Mouse (Mus musculus) stomach, embryonic 14.5 days (tissue): ENCODE measurements around the gene Etfdh. TPM values are rescaled to one million over a fixed set of nuclear protein-coding genes. Genes with fewer than 3 reads are reported as not detected.

ENCODE experiments used
- ATAC-seq: fragments of 200-750 bp; cut with Nextera tagmentation; 2 replicates; pipeline ENCODE4 v1.8.0; 2017; ENCODE audit warnings: low read depth, moderate TSS enrichment; ENCODE audit not compliant: insufficient number of reproducible peaks, insufficient read depth, low FRiP score
- H3K27ac ChIP-seq: fragments of 300-500 bp; sonication (generic); 2 replicates; pipeline ENCODE4 v1.5.1; 2014; ENCODE audit warnings: mild to moderate bottlenecking, low read length, moderate library complexity, mixed read lengths
- H3K27me3 ChIP-seq: fragments of 300-500 bp; sonication (generic); 2 replicates; pipeline ENCODE4 v1.6.1; 2014; ENCODE audit warnings: low read length, control low read depth, mixed read lengths; ENCODE audit not compliant: control insufficient read depth, insufficient read depth
- H3K36me3 ChIP-seq: fragments of 300-500 bp; sonication (generic); 2 replicates; pipeline ENCODE4 v1.6.1; 2014; ENCODE audit warnings: mild to moderate bottlenecking, control low read depth, low read length, moderate library complexity, mixed read lengths; ENCODE audit not compliant: control insufficient read depth, insufficient read depth
- H3K4me1 ChIP-seq: fragments of 300-500 bp; sonication (generic); 2 replicates; pipeline ENCODE4 v1.6.1; 2014; ENCODE audit warnings: low read length, control low read depth, mixed read lengths; ENCODE audit not compliant: control insufficient read depth, insufficient read depth
- H3K4me2 ChIP-seq: fragments of 300-500 bp; sonication (generic); replicated peaks from 2 replicates; pipeline ENCODE4 v1.6.1; 2014; ENCODE audit warnings: low read depth, low read length, control low read depth
- H3K4me3 ChIP-seq: fragments of 300-500 bp; sonication (generic); 2 replicates; pipeline ENCODE4 v1.5.1; 2014; ENCODE audit warnings: low read depth, low read length, control low read depth
- H3K9ac ChIP-seq: fragments of 300-500 bp; sonication (generic); replicated peaks from 2 replicates; pipeline ENCODE4 v1.6.1; 2014; ENCODE audit warnings: low read depth, mild to moderate bottlenecking, control low read depth, low read length, moderate library complexity, mixed read lengths
- H3K9me3 ChIP-seq: fragments of 300-500 bp; sonication (generic); 2 replicates; pipeline ENCODE4 v1.6.1; 2016; ENCODE audit warnings: low read depth, low read length, control low read depth; ENCODE audit not compliant: control insufficient read depth
- WGBS: fragments of 180-500 bp; shearing (Covaris S2); extraction: QIAGEN DNeasy Blood & Tissue Kit; methylation state at CpG from one replicate; pipeline ENCODE4 v1.1.7; 2014; 5-methylcytosine and 5-hydroxymethylcytosine counted together
- polyA plus RNA-seq: library from polyadenylated mRNA; unstranded; fragments of >200 nt; fragmentation: Nextera tagmentation; extraction: Ambion mirVana; gene quantifications from 2 replicates; pipeline ENCODE4 v1.2.1, GENCODE M21; 2014

Etfdh gene
- 52.5 and 61.4 TPM in 2 replicates for polyA plus RNA-seq

DNA sequence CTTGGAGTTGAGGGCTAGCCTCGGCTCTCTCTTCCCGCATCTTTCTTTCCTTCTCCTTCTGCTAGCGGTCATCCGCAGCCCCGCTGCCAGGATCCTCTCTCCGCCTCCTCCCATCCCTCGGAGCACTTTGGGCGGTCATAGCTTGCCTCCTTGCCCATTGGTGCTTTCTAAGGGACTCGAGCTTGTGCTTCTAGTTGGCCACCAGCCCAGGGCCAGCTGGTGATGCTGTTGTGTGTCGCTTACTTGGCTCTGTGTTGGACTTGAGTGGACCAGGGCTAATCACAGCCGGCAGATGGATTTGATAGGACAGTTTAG, at the start of gene Etfdh:
TSS of gene Etfdh (minus strand) at position 85 of the 315 bp plus-strand sequence.
- peaks cover 5% of the 10 kb centered on the region; the same call in 1 of the 2 replicates for H3K36me3 ChIP-seq
- H3K9ac ChIP-seq: peak within 1 kb of the TSS; percentile 52
- no peaks in the 10 kb centered on the region for H3K4me1 ChIP-seq
- no peaks in the 10 kb centered on the region for H3K27me3 ChIP-seq
- H3K9me3 ChIP-seq: no peaks in the 10 kb centered on the region
- H3K4me3 ChIP-seq: peak within 1 kb of the TSS; percentile 71
- ATAC-seq: peak; percentile 23; the same call in 1 of the 2 replicates
- H3K27ac ChIP-seq: peak within 1 kb of the TSS; percentile 84
- 1% methylated on average over 11 of the region's 11 CpGs for WGBS
- peak within 1 kb of the TSS; percentile 58 for H3K4me2 ChIP-seq

DNA sequence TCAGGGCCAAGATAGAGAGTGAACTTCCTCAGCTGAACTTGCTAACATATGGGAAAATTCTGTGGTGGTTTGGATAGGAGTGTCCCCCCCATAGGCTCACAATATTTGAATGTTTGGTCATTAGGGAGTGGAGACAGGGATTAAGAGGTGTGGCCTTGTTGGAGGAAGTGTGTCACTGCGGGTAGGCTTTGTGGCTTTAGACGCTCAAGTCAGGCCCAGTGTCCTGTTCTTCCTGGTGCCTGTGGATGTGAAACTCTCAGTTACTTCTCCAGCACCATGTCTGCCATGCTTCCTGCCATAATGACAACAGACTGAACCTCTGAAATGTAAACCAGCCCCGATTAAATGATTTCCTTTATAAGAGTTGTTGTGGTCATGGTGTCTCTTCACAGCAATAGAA, 47.1 kb upstream of the Etfdh start:
- Histone ChIP-seq H3K27me3 (no peaks in the 10 kb centered on the region), H3K4me2 (no peak overlapping the region), H3K9ac (no peak overlapping the region), H3K9me3 (no peaks in the 10 kb centered on the region), H3K4me1 (no peaks in the 10 kb centered on the region), H3K27ac (no peak overlapping the region), H3K36me3 (no peaks in the 10 kb centered on the region), H3K4me3 (no peak overlapping the region)
- WGBS: 88% methylated on average over 3 of the region's 3 CpGs
- no peak for ATAC-seq

DNA sequence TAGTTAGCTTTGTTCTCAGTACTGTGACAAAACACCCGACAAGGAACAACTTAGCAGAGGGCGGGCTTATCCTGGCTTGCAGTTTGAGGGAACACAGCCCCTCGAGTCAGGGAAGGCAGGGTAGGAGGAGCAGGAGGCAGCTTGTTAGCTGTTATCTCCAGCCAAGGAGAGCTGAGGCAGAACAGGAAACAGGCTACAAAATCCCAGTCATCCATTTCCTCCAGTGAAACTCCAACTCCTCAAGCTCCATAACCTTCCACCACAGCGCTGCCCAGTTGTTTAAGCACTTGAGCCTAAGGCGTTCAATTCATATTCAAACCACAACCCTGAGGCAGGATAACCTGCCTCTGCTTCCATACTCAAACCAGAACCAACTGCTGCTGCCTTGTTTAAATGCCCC, 45.3 kb upstream of the Etfdh start:
- ATAC-seq: no peak
- WGBS: 76% methylated on average over 5 of the region's 5 CpGs
- Histone ChIP-seq H3K4me1 (no peaks in the 10 kb centered on the region), H3K27ac (no peak overlapping the region), H3K9ac (no peak overlapping the region), H3K9me3 (no peaks in the 10 kb centered on the region), H3K36me3 (no peaks in the 10 kb centered on the region), H3K4me2 (no peak overlapping the region), H3K27me3 (no peaks in the 10 kb centered on the region), H3K4me3 (no peak overlapping the region)

DNA sequence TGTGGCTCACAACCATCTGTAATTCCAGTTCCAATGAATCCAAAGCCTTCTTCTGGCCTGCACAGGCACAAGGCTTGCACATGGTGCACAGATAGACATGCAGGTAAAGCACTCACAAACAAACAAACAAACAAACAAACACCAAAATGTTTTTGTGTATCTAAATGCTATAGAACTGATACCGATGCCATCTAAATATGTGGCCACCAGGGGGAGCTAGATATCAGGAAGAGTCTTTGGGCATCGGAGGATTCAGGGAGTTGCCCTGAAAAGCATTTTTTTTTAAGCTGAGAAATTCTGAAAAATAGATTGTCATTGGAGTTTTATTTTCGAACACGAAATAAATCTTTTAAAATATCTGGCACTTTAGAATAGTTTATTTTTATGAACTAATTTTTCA, 43.8 kb upstream of the Etfdh start:
- no peaks in the 10 kb centered on the region for H3K9me3 ChIP-seq
- H3K36me3 ChIP-seq: no peaks in the 10 kb centered on the region
- H3K27ac ChIP-seq: no peak overlapping the region
- no peak overlapping the region for H3K4me2 ChIP-seq
- no peak overlapping the region for H3K4me3 ChIP-seq
- H3K4me1 ChIP-seq: no peaks in the 10 kb centered on the region
- ATAC-seq: no peak
- WGBS: 9% methylated on average over 4 of the region's 4 CpGs
- H3K27me3 ChIP-seq: no peaks in the 10 kb centered on the region
- H3K9ac ChIP-seq: no peak overlapping the region

DNA sequence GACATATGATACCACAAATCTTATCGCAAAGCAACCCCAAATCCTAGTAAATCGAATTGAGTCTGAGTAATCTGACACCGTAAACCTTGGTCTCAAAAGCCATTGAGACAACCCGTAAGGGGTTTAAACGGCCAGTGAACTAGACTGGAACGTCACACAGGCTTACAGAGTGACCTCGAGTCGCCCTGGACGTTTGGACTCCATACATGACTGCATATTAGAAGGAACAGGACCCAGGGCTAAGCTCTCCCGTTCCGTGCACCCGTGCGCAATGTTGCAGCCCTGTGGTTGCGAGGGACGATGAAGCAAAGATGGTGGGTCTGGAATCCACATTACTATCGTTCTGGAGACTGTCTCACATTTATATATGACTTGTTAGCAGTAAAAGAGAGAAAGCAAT, 42.9 kb upstream of the Etfdh start:
- no peaks in the 10 kb centered on the region for H3K9me3 ChIP-seq
- no peaks in the 10 kb centered on the region for H3K36me3 ChIP-seq
- no peaks in the 10 kb centered on the region for H3K4me1 ChIP-seq
- H3K9ac ChIP-seq: no peak overlapping the region
- H3K27me3 ChIP-seq: no peaks in the 10 kb centered on the region
- H3K27ac ChIP-seq: no peak overlapping the region
- 73% methylated on average over 16 of the region's 16 CpGs for WGBS
- ATAC-seq: no peak
- no peak overlapping the region for H3K4me2 ChIP-seq
- no peak overlapping the region for H3K4me3 ChIP-seq

DNA sequence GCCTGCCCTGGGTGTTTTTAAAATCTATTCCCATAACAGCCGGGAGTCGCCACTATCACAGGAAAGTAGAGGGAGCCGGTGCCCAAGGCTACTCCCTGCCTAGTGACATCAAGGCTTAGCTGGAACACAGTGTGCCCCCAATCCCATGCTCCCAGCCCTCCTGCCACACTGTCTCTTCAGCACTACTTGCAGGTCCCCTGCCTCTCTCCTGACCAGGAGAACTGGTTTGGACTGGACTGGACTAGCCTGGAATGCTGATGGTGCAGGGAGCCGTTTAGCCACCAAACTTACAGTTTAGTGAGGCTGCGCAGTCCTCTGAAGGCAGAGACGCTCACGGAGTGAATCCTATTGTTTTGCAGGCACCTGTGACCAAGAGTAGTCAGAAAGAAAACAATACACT, 41.3 kb upstream of the Etfdh start:
- no peaks in the 10 kb centered on the region for H3K36me3 ChIP-seq
- no peak for ATAC-seq
- 82% methylated on average over 7 of the region's 7 CpGs for WGBS
- H3K4me1 ChIP-seq: no peaks in the 10 kb centered on the region
- no peak overlapping the region for H3K27ac ChIP-seq
- no peaks in the 10 kb centered on the region for H3K27me3 ChIP-seq
- no peak overlapping the region for H3K4me3 ChIP-seq
- H3K9me3 ChIP-seq: no peaks in the 10 kb centered on the region
- H3K9ac ChIP-seq: no peak overlapping the region
- no peak overlapping the region for H3K4me2 ChIP-seq

DNA sequence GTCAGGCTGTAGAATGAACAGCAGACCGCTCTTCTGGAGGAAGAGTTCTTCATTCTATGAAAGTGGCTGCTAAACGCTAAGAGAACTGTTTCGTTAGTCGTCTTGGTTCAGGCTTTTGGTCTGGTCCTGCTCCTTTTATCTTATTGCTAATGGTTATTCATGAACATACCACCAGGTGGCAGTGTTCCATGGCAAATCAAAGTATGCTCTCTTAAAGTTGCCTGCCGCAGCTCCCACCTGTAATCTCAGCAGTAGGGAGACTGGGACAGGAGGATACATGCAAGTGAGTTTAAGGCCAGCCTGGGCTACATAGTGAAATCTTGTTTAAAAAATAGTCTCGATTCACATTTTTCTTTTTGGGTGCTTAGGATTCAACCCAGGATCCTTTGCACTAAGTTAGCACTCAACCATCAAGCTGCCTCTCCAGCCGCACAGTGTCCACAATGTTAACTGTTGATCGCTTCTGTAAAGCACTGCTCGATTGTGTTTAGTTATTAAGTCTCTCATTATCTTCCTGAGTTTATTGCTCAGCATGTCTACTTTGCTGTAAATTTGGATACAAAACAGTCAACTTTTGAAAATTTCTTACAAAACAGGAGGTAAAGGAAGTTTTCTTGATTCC, 35.6 kb upstream of the Etfdh start:
- no peak overlapping the region for H3K4me3 ChIP-seq
- no peaks in the 10 kb centered on the region for H3K36me3 ChIP-seq
- 0 out of 2 replicates have a peak, but pooled peaks have one; percentile 6 for ATAC-seq
- no peaks in the 10 kb centered on the region for H3K27me3 ChIP-seq
- no peak overlapping the region for H3K27ac ChIP-seq
- no peaks in the 10 kb centered on the region for H3K4me1 ChIP-seq
- H3K9me3 ChIP-seq: no peaks in the 10 kb centered on the region
- H3K9ac ChIP-seq: no peak overlapping the region
- 37% methylated on average over 9 of the region's 9 CpGs for WGBS
- no peak overlapping the region for H3K4me2 ChIP-seq

DNA sequence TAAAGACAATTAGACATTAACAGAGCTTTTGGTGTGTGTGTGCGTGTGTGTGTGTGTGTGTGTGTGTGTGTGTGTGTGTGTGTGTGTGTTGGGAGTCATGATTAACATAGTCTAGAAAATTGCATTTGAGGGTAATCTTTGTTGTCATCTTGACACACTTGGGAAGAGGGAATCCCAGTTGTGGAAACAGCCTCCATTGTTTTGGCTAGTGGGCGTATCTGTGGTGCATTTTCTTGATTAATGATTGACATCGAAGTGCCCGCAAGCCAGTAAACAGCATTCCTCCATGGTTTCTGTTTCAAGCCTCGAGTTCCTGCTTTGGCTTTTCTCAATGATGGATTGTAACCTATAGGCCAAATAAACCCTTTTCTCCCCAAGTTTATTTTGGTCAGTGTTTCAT, 27.4 kb upstream of the Etfdh start:
- 36% methylated on average over 5 of the region's 5 CpGs for WGBS
- Histone ChIP-seq H3K4me3 (no peak overlapping the region), H3K36me3 (no peaks in the 10 kb centered on the region), H3K9me3 (no peaks in the 10 kb centered on the region), H3K27ac (no peak overlapping the region), H3K4me2 (no peak overlapping the region), H3K27me3 (no peaks in the 10 kb centered on the region), H3K4me1 (no peaks in the 10 kb centered on the region), H3K9ac (no peak overlapping the region)
- no peak for ATAC-seq

DNA sequence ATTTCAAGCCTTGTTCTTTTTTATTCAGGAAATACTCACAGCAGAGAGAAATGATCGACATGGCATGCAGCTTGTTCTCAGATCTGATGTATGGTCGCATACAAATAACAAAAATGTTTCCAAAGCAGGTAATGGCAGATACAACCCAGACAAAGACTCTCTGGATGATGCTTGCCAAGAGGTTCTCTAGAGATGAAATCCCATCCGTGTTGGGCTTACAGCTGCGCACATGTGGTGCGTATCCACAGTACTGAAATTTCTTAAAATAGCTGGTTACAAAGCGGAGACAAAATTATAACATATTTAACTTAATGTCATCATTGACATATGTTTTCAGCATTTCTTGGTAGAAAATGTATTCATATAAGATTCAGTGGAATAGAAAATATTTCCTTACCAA, 22.8 kb upstream of the Etfdh start:
- no peak for ATAC-seq
- Histone ChIP-seq H3K36me3 (no peaks in the 10 kb centered on the region), H3K4me2 (no peak overlapping the region), H3K27ac (no peak overlapping the region), H3K9ac (no peak overlapping the region), H3K9me3 (no peaks in the 10 kb centered on the region), H3K4me1 (no peaks in the 10 kb centered on the region), H3K4me3 (no peak overlapping the region), H3K27me3 (no peaks in the 10 kb centered on the region)
- WGBS: 84% methylated on average over 6 of the region's 6 CpGs
